ENCODE assay signal across 14 mouse cellular contexts in the genomic region with DNA sequence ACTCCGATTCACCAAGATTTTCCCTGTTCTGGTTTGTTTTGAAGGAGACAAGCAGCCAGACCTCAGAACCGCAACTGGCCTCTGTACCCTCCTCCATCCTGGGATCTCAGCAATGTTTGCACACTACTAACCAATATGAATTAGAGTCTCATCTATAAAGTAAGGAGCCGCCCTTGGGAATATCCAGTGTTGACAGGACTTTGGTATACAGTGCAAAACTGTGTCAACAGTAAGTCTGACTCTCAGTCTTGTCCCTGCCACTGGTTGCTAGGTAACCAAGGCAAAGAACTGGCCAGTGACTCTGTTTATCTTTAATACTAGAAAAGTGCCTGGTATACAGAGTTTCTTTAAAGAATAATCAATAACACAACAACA. TPM values are rescaled to one million over a fixed set of nuclear protein-coding genes. Genes with fewer than 3 reads are reported as not detected.
DNase-seq lines count a peak whose midpoint lies in the region; ATAC-seq and TF ChIP-seq lines count a peak whose summit lies in the region.
"Had no signal": no experiment of that assay in that cellular context is flagged by ENCODE, and none has a peak within 500 bp of the region (broad histone marks: within the 10 kb centered on the region; RNA-seq: fewer than 3 reads in every experiment).

No protein-coding gene starts in this region.

- TF ChIP-seq EP300 in lung, postnatal 0 days (IDR thresholded peaks at IDR 0.05) = no peak

- H3K4me3 ChIP-seq in lung, postnatal 0 days (ENCODE audit: low read depth, low read length) = no peak overlapping the region
- no peak overlapping the region for H3K4me3 ChIP-seq in brown adipose tissue, adult 24 weeks (ENCODE audit: insufficient read depth, low read depth, low read length)
- H3K4me3 ChIP-seq in liver, embryonic 11.5 days (ENCODE audit: low read depth, low read length) = no peak overlapping the region
- H3K4me3 ChIP-seq in stomach, embryonic 14.5 days (ENCODE audit: low read depth, low read length) = no peak overlapping the region
- H3K4me3 ChIP-seq in layer of hippocampus, adult 2 months = no peak overlapping the region
- H3K4me3 ChIP-seq: embryonic facial prominence, embryonic 13.5 days; midbrain, embryonic 12.5 days; neural tube, embryonic 15.5 days had no signal

- peak overlapping the region; percentile 61; the same call in 1 of the 2 replicates for H3K27ac ChIP-seq in lung, postnatal 0 days (ENCODE audit: low read length)
- H3K27ac ChIP-seq in brown adipose tissue, adult 24 weeks (replicated peaks; ENCODE audit: low read depth, low read length) = peak overlapping the region; percentile 25; the same call in 1 of the 2 replicates
- H3K27ac ChIP-seq in liver, embryonic 11.5 days (ENCODE audit: low read depth, low read length) = peak overlapping the region; percentile 17; the same call in 1 of the 2 replicates
- H3K27ac ChIP-seq in stomach, embryonic 14.5 days (ENCODE audit: low read length) = no peak overlapping the region
- no peak overlapping the region for H3K27ac ChIP-seq in layer of hippocampus, adult 2 months
- H3K27ac ChIP-seq: embryonic facial prominence, embryonic 13.5 days; midbrain, embryonic 12.5 days; neural tube, embryonic 15.5 days had no signal

- intact Hi-C loops in left cerebral cortex, postnatal 10 days (cut with DNase I) = no loop called here

- peak; percentile 32 for DNase-seq in lung, postnatal 0 days (ENCODE audit: low spot score)
- no peak for DNase-seq in lung, postnatal 14 days
- no peak for DNase-seq in liver, embryonic 11.5 days (ENCODE audit: low spot score)
- no peak for DNase-seq in left cerebral cortex, postnatal 10 days (ENCODE audit: extremely low spot score in 1 of 2, low spot score in 2 of 2)
- no peak for DNase-seq in layer of hippocampus, adult 11-12 months (ENCODE audit: low spot score)
- DNase-seq in layer of hippocampus, adult 2 months (ENCODE audit: low spot score in 2 of 2) = no peak
- DNase-seq: cerebellum, adult 2 months had no signal

- H3K4me2 ChIP-seq in lung, postnatal 0 days (replicated peaks; ENCODE audit: low read depth, low read length) = no peak overlapping the region
- peak overlapping the region; percentile 28 for H3K4me2 ChIP-seq in liver, embryonic 11.5 days
- H3K4me2 ChIP-seq in stomach, embryonic 14.5 days (replicated peaks; ENCODE audit: low read depth, low read length) = no peak overlapping the region
- H3K4me2 ChIP-seq: embryonic facial prominence, embryonic 13.5 days; midbrain, embryonic 12.5 days; neural tube, embryonic 15.5 days had no signal

- no peaks in the 10 kb centered on the region for H3K4me1 ChIP-seq in lung, postnatal 0 days (ENCODE audit: insufficient read depth, low read depth, low read length)
- H3K4me1 ChIP-seq in brown adipose tissue, adult 24 weeks (ENCODE audit: control insufficient read depth, insufficient read depth, insufficient read length, low read length) = 0 out of 2 replicates have a peak, but pooled peaks cover 2% of the 10 kb centered on the region
- H3K4me1 ChIP-seq in liver, embryonic 11.5 days (replicated peaks; ENCODE audit: control insufficient read depth, insufficient read depth, low read length) = peaks cover 33% of the 10 kb centered on the region
- 0 out of 2 replicates have a peak, but pooled peaks cover 6% of the 10 kb centered on the region for H3K4me1 ChIP-seq in stomach, embryonic 14.5 days (ENCODE audit: control insufficient read depth, insufficient read depth, low read length)

- H3K9me3 ChIP-seq in lung, postnatal 0 days (ENCODE audit: low read length) = no peaks in the 10 kb centered on the region
- H3K9me3 ChIP-seq in liver, embryonic 11.5 days (ENCODE audit: control insufficient read depth, low read length) = no peaks in the 10 kb centered on the region
- H3K9me3 ChIP-seq in stomach, embryonic 14.5 days (ENCODE audit: control insufficient read depth, low read depth, low read length) = no peaks in the 10 kb centered on the region
- H3K9me3 ChIP-seq: embryonic facial prominence, embryonic 13.5 days; midbrain, embryonic 12.5 days; neural tube, embryonic 15.5 days had no signal

- 33% methylated on average over 3 of the region's 3 CpGs for WGBS in lung, postnatal 0 days
- 25% methylated on average over 3 of the region's 3 CpGs for WGBS in liver, embryonic 11.5 days
- 42% methylated on average over 3 of the region's 3 CpGs for WGBS in stomach, embryonic 14.5 days

- no peak for TF ChIP-seq CTCF in lung, postnatal 0 days (IDR thresholded peaks at IDR 0.05)
- no peak for TF ChIP-seq CTCF in layer of hippocampus, adult 2 months (conservative IDR thresholded peaks at IDR 0.05)

- no peaks in the 10 kb centered on the region for H3K36me3 ChIP-seq in lung, postnatal 0 days (ENCODE audit: insufficient read depth, low read length)
- H3K36me3 ChIP-seq in liver, embryonic 11.5 days (ENCODE audit: control insufficient read depth, insufficient read depth, low read length) = no peaks in the 10 kb centered on the region
- no peaks in the 10 kb centered on the region for H3K36me3 ChIP-seq in stomach, embryonic 14.5 days (ENCODE audit: control insufficient read depth, insufficient read depth, low read length)
- H3K36me3 ChIP-seq: embryonic facial prominence, embryonic 13.5 days; midbrain, embryonic 12.5 days; neural tube, embryonic 15.5 days had no signal

- no peak overlapping the region for H3K9ac ChIP-seq in lung, postnatal 0 days (replicated peaks; ENCODE audit: low read depth)
- H3K9ac ChIP-seq in liver, embryonic 11.5 days (ENCODE audit: low read depth, low read length) = no peak overlapping the region
- no peak overlapping the region for H3K9ac ChIP-seq in stomach, embryonic 14.5 days (replicated peaks; ENCODE audit: low read depth, low read length)
- H3K9ac ChIP-seq: embryonic facial prominence, embryonic 13.5 days; midbrain, embryonic 12.5 days; neural tube, embryonic 15.5 days had no signal

- H3K27me3 ChIP-seq in lung, postnatal 0 days (replicated peaks; ENCODE audit: insufficient read depth, low read length) = no peaks in the 10 kb centered on the region
- H3K27me3 ChIP-seq in liver, embryonic 11.5 days (replicated peaks; ENCODE audit: control insufficient read depth, insufficient read depth, low read length) = no peaks in the 10 kb centered on the region
- H3K27me3 ChIP-seq in stomach, embryonic 14.5 days (ENCODE audit: control insufficient read depth, insufficient read depth, low read length) = no peaks in the 10 kb centered on the region
- H3K27me3 ChIP-seq: CH12.LX; embryonic facial prominence, embryonic 13.5 days; midbrain, embryonic 12.5 days; neural tube, embryonic 15.5 days had no signal

- ATAC-seq in lung, postnatal 0 days = peak; percentile 48
- no peak for ATAC-seq in liver, embryonic 11.5 days (replicated peaks; ENCODE audit: low FRiP score)
- ATAC-seq in stomach, embryonic 14.5 days (ENCODE audit: insufficient number of reproducible peaks, insufficient read depth, low FRiP score, low read depth) = peak; percentile 68
- ATAC-seq: forebrain, embryonic 16.5 days had no signal

RNA-seq across cellular contexts. Expression of gene Prkar2b, which starts 42.7 kb away (rescaled TPM):
- polyA plus RNA-seq in lung, postnatal 0 days (2015; fragmentation: Nextera tagmentation; extraction: Ambion mirVana) = 11.0 and 13.3 TPM in 2 replicates
- 809 and 945 TPM in 2 replicates for polyA plus RNA-seq in brown adipose tissue, adult 24 weeks (2012; ENCODE audit: insufficient read depth, insufficient read length, missing spikeins)
- polyA plus RNA-seq in liver, embryonic 11.5 days (2014; fragmentation: Nextera tagmentation; extraction: Ambion mirVana) = 103 and 123 TPM in 2 replicates
- 34.0 and 38.7 TPM in 2 replicates for polyA plus RNA-seq in stomach, embryonic 14.5 days (2014; fragmentation: Nextera tagmentation; extraction: Ambion mirVana)
- 100 to 1,000 TPM; 157 to 160 TPM for total RNA-seq in left cerebral cortex, postnatal 10 days (2021)
- 10 to 100 TPM; 29.0 to 33.2 TPM for total RNA-seq in layer of hippocampus, adult 2 months (2021)

Comparison
In these comparisons a context has a peak if more than half of its experiments do, and no peak if none do; other contexts are left out.
1. H3K27ac ChIP-seq: peak in lung, postnatal 0 days (single experiment), brown adipose tissue, adult 24 weeks (single experiment) and liver, embryonic 11.5 days (single experiment); none in stomach, embryonic 14.5 days (single experiment) and layer of hippocampus, adult 2 months (single experiment).